Mouse (Mus musculus) MEL (cell line): ENCODE measurements at regions not wholly inside any gene's neighbourhood (a gene's known extent, or its start where the extent isn't known, plus 50 kb on each side); places are given as distances from the start of the nearest gene placed in this dataset.

Source experiments
- BHLHE40 ChIP-seq: IDR thresholded peaks from 2 replicates; pipeline ENCODE4 v1.6.1; 2012; ENCODE audit warnings: low read depth, mild to moderate bottlenecking, inconsistent platforms, low read length, improper control_type of control experiment, borderline replicate concordance
- CTCF ChIP-seq, 3 experiments: IDR thresholded peaks in 2 of 3; conservative IDR thresholded peaks in 1 of 3; 2 replicates each; pipeline ENCODE4 v1.5.1; 2011 to 2012; ENCODE audit warnings: low read length in 3 of 3, low read depth in 2 of 3, mild to moderate bottlenecking in 2 of 3, improper control_type of control experiment in 1 of 3, inconsistent platforms in 1 of 3, mixed read lengths in 1 of 3, moderate library complexity in 1 of 3; ENCODE audit not compliant: control insufficient read depth in 1 of 3, insufficient read depth in 1 of 3, poor library complexity in 1 of 3, severe bottlenecking in 1 of 3
- EP300 ChIP-seq, 2 experiments: IDR thresholded peaks; 2 replicates each; pipeline ENCODE4 v1.6.1; 2011; ENCODE audit warnings: improper control_type of control experiment in 2 of 2, low read length in 2 of 2, low read depth in 1 of 2, mild to moderate bottlenecking in 1 of 2
- GATA1 ChIP-seq: IDR thresholded peaks from 2 replicates; pipeline ENCODE4 v1.6.1; 2011; ENCODE audit warnings: low read depth, low read length, improper control_type of control experiment
- HCFC1 ChIP-seq: IDR thresholded peaks from 2 replicates; pipeline ENCODE4 v1.6.1; 2012; ENCODE audit warnings: low read depth, mild to moderate bottlenecking, inconsistent platforms, low read length, improper control_type of control experiment, moderate library complexity
- JUND ChIP-seq: IDR thresholded peaks from 2 replicates; pipeline ENCODE4 v1.6.1; 2011; ENCODE audit warnings: low read depth, mild to moderate bottlenecking, improper control_type of control experiment, low read length
- MAX ChIP-seq: IDR thresholded peaks from 2 replicates; pipeline ENCODE4 v1.6.1; 2011; ENCODE audit warnings: low read length, improper control_type of control experiment
- NELFE ChIP-seq: IDR thresholded peaks from 2 replicates; pipeline ENCODE4 v1.6.1; 2011; ENCODE audit warnings: low read depth, low read length, improper control_type of control experiment
- NRF1 ChIP-seq: IDR thresholded peaks from 2 replicates; pipeline ENCODE4 v1.6.1; 2014; ENCODE audit warnings: low read depth, mild to moderate bottlenecking, inconsistent platforms, low read length, improper control_type of control experiment, moderate library complexity; ENCODE audit not compliant: poor library complexity, insufficient read depth, severe bottlenecking
- POLR2A ChIP-seq, 2 experiments: IDR thresholded peaks; 2 replicates each; pipeline ENCODE4 v1.6.1; 2011 to 2012; ENCODE audit warnings: low read length in 2 of 2, mild to moderate bottlenecking in 2 of 2, control low read depth in 1 of 2, improper control_type of control experiment in 1 of 2, low read depth in 1 of 2, moderate library complexity in 1 of 2; ENCODE audit not compliant: control insufficient read depth in 1 of 2, insufficient read depth in 1 of 2, poor library complexity in 1 of 2
- POLR2AphosphoS5 ChIP-seq: IDR thresholded peaks from 2 replicates; pipeline ENCODE4 v1.6.1; 2012; ENCODE audit warnings: low read depth, borderline replicate concordance, mild to moderate bottlenecking, inconsistent platforms, low read length, moderate library complexity, mixed read lengths

- no peak for TF ChIP-seq POLR2A (IDR thresholded peaks at IDR 0.05; ENCODE audit: control insufficient read depth in 1 of 2, insufficient read depth in 1 of 2, low read depth in 1 of 2, low read length in 2 of 2, poor library complexity in 1 of 2)
- no peak for TF ChIP-seq GATA1
- TF ChIP-seq CTCF (IDR thresholded peaks at IDR 0.05 in 2 of 3, conservative IDR thresholded peaks at IDR 0.05 in 1 of 3; ENCODE audit: control insufficient read depth in 1 of 3, insufficient read depth in 1 of 3, low read depth in 2 of 3, low read length in 3 of 3, poor library complexity in 1 of 3, severe bottlenecking in 1 of 3), result no peak
- TF ChIP-seq NELFE, result no peak
- TF ChIP-seq HCFC1, result no peak
- TF ChIP-seq EP300 (IDR thresholded peaks at IDR 0.05; ENCODE audit: low read depth in 1 of 2, low read length in 2 of 2), result no peak
- no peak for TF ChIP-seq MAX
- no peak for TF ChIP-seq NRF1
- no peak for TF ChIP-seq JUND
- no peak for TF ChIP-seq POLR2AphosphoS5
- no peak for TF ChIP-seq BHLHE40
Observed at GRCm38 (mm10) chr5:102417642-102418041, 63.5 kb upstream of the Arhgap24 start.
